Mouse (Mus musculus): ENCODE data around the gene Them7.

Them7 gene

GRCm38 (mm10) chr2:105418629-105419227 is 194.6 kb downstream of the Them7 start:
- no peak for DNase-seq

DNA sequence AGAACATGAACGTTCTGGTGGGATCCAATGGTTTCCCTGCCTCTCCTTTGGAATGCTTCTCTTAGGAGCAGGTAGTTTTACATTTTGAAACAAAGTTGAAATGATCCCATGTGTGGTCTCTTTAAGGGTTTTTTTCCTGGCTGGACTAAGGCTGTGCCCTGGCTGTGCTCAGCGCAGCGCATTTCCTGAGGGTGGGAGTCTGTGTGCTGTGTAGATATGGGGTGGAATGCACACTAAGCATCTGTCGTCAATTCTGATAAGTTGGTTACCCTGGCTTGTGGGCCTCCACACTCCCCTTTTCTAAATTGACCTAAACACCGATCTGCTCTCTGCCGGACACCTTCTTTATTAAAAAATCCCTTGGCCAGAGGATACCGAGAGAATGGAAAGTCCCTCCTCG is 203.3 kb downstream of the Them7 start:
- no peak for DNase-seq

GRCm38 (mm10) chr2:105428029-105428428 is 203.9 kb downstream of the Them7 start:
- peak; percentile 23 for DNase-seq

GRCm38 (mm10) chr2:105428467-105428866 is 204.3 kb downstream of the Them7 start:
- DNase-seq, result no peak
